10 mouse cellular contexts compared by ENCODE assay signal in genomic region chr10:43043351-43044209, GRCm38 (mm10).
DNase-seq lines count a peak whose midpoint lies in the region; ATAC-seq and TF ChIP-seq lines count a peak whose summit lies in the region.
"Had no signal": no experiment of that assay in that cellular context is flagged by ENCODE, and none has a peak within 500 bp of the region (broad histone marks: within the 10 kb centered on the region; RNA-seq: fewer than 3 reads in every experiment).

No protein-coding gene starts in this region.

- no peaks in the 10 kb centered on the region for H3K36me3 ChIP-seq in lung, embryonic 14.5 days (ENCODE audit: insufficient read depth)
- H3K36me3 ChIP-seq in intestine, embryonic 16.5 days (ENCODE audit: control insufficient read depth, insufficient read depth, low read length) = no peaks in the 10 kb centered on the region
- no peaks in the 10 kb centered on the region for H3K36me3 ChIP-seq in stomach, embryonic 16.5 days (ENCODE audit: control insufficient read depth, insufficient read depth, low read length)
- H3K36me3 ChIP-seq: G1E had no signal

- WGBS in lung, embryonic 14.5 days = 29% methylated on average over 7 of the region's 7 CpGs
- 43% methylated on average over 7 of the region's 7 CpGs for WGBS in lung, adult 2 months
- 32% methylated on average over 7 of the region's 7 CpGs for WGBS in intestine, embryonic 16.5 days
- WGBS in stomach, embryonic 16.5 days = 29% methylated on average over 7 of the region's 7 CpGs

- DNase-seq in lung, embryonic 14.5 days = peak; percentile 74
- no peak for DNase-seq in lung, adult 2 months
- peak; percentile 59 for DNase-seq in forelimb bud, embryonic 11.5 days (ENCODE audit: low read depth, low spot score)
- DNase-seq in testis, postnatal 14 days (ENCODE audit: low spot score) = no peak
- DNase-seq in thymus, postnatal 36 days = no peak
- DNase-seq in cerebellum, adult 11-12 months = no peak

- TF ChIP-seq CTCF in lung, embryonic 14.5 days (IDR thresholded peaks at IDR 0.05; ENCODE audit: low read depth) = no peak
- no peak for TF ChIP-seq CTCF in lung, adult 2 months (IDR thresholded peaks at IDR 0.05; ENCODE audit: insufficient read depth, low read length)

- H3K4me3 ChIP-seq in lung, embryonic 14.5 days (ENCODE audit: low read depth, low read length) = no peak overlapping the region
- no peak overlapping the region for H3K4me3 ChIP-seq in lung, adult 2 months (replicated peaks; ENCODE audit: extremely low read depth, low read depth, low read length)
- no peak overlapping the region for H3K4me3 ChIP-seq in intestine, embryonic 16.5 days (ENCODE audit: low read length)
- H3K4me3 ChIP-seq in stomach, embryonic 16.5 days (replicated peaks; ENCODE audit: low read length) = no peak overlapping the region
- H3K4me3 ChIP-seq: erythroblast, embryonic 14.5 days had no signal

- H3K9ac ChIP-seq in lung, embryonic 14.5 days = no peak overlapping the region
- 0 out of 2 replicates have a peak overlapping the region, but pooled peaks have one; percentile 16 for H3K9ac ChIP-seq in intestine, embryonic 16.5 days (ENCODE audit: low read depth, low read length)
- 0 out of 2 replicates have a peak overlapping the region, but pooled peaks have one; percentile 9 for H3K9ac ChIP-seq in stomach, embryonic 16.5 days (ENCODE audit: low read length)

- peak overlapping the region; percentile 88 for H3K27ac ChIP-seq in lung, embryonic 14.5 days (ENCODE audit: low read depth)
- peak overlapping the region; percentile 86 for H3K27ac ChIP-seq in intestine, embryonic 16.5 days (ENCODE audit: low read length)
- H3K27ac ChIP-seq in stomach, embryonic 16.5 days (ENCODE audit: low read length) = peak overlapping the region; percentile 93

- no peaks in the 10 kb centered on the region for H3K27me3 ChIP-seq in lung, embryonic 14.5 days (ENCODE audit: insufficient read depth, low read length)
- no peaks in the 10 kb centered on the region for H3K27me3 ChIP-seq in intestine, embryonic 16.5 days (replicated peaks; ENCODE audit: control insufficient read depth, insufficient read depth, low read length)
- H3K27me3 ChIP-seq in stomach, embryonic 16.5 days (ENCODE audit: control insufficient read depth, insufficient read depth, low read length) = no peaks in the 10 kb centered on the region

- TF ChIP-seq POLR2A in lung, adult 2 months (IDR thresholded peaks at IDR 0.05; ENCODE audit: borderline replicate concordance, extremely low read depth, low read depth, low read length) = no peak

- peak; percentile 46; the same call in 1 of the 2 replicates for ATAC-seq in lung, embryonic 14.5 days (ENCODE audit: insufficient read depth)
- ATAC-seq in intestine, embryonic 16.5 days = peak; percentile 46; the same call in 1 of the 2 replicates
- ATAC-seq in stomach, embryonic 16.5 days (ENCODE audit: insufficient read depth, low FRiP score) = peak; percentile 51; the same call in 1 of the 2 replicates

- no peaks in the 10 kb centered on the region for H3K9me3 ChIP-seq in lung, embryonic 14.5 days (ENCODE audit: low read depth, low read length)
- H3K9me3 ChIP-seq in intestine, embryonic 16.5 days (ENCODE audit: control insufficient read depth, low read length) = no peaks in the 10 kb centered on the region
- no peaks in the 10 kb centered on the region for H3K9me3 ChIP-seq in stomach, embryonic 16.5 days (replicated peaks; ENCODE audit: control insufficient read depth, low read length)
- H3K9me3 ChIP-seq: G1E had no signal

- H3K4me1 ChIP-seq in lung, embryonic 14.5 days (ENCODE audit: insufficient read depth) = no peaks in the 10 kb centered on the region
- H3K4me1 ChIP-seq in lung, adult 2 months (ENCODE audit: control insufficient read depth, insufficient read depth, low read length) = no peaks in the 10 kb centered on the region; the same call in 1 of the 2 replicates
- H3K4me1 ChIP-seq in intestine, embryonic 16.5 days (ENCODE audit: control insufficient read depth, insufficient read depth, low read length) = peaks cover 12% of the 10 kb centered on the region; the same call in 1 of the 2 replicates
- H3K4me1 ChIP-seq in stomach, embryonic 16.5 days (ENCODE audit: control insufficient read depth, insufficient read depth, low read length) = peaks cover 14% of the 10 kb centered on the region

- H3K4me2 ChIP-seq in lung, embryonic 14.5 days = no peak overlapping the region
- H3K4me2 ChIP-seq in intestine, embryonic 16.5 days (ENCODE audit: low read depth, low read length) = no peak overlapping the region
- H3K4me2 ChIP-seq in stomach, embryonic 16.5 days (ENCODE audit: low read depth, low read length) = 0 out of 2 replicates have a peak overlapping the region, but pooled peaks have one; percentile 14

Comparison
In these comparisons a context has a peak if more than half of its experiments do, and no peak if none do; other contexts are left out.
1. DNase-seq: peak in lung, embryonic 14.5 days (single experiment) and forelimb bud, embryonic 11.5 days (single experiment); none in lung, adult 2 months (single experiment), testis, postnatal 14 days (single experiment), thymus, postnatal 36 days (0 of 2) and cerebellum, adult 11-12 months (single experiment).
2. Peak in every context shown above with its lines, with median percentiles within 50 percentile points of each other: ATAC-seq and H3K27ac ChIP-seq.